Mouse (Mus musculus) left cerebral cortex, adult 18-20 months (tissue): ENCODE data around the gene Ptprk. TPM values are rescaled to one million over a fixed set of nuclear protein-coding genes. Genes with fewer than 3 reads are reported as not detected.

ENCODE experiments used
- DNase-seq, 2 experiments: peaks; one replicate each; pipeline ENCODE4 v3.0.0; 2021 to 2022; ENCODE audit warnings: low spot score in 2 of 2, mixed read lengths in 1 of 2
- total RNA-seq, 2 experiments: library from RNA; stranded (reverse); gene quantifications; 2 replicates each; pipeline ENCODE4 v1.2.3; 2021

The Ptprk gene
- total RNA-seq, 2 experiments from 2014 or later = 61.4 to 62.5 TPM

DNA sequence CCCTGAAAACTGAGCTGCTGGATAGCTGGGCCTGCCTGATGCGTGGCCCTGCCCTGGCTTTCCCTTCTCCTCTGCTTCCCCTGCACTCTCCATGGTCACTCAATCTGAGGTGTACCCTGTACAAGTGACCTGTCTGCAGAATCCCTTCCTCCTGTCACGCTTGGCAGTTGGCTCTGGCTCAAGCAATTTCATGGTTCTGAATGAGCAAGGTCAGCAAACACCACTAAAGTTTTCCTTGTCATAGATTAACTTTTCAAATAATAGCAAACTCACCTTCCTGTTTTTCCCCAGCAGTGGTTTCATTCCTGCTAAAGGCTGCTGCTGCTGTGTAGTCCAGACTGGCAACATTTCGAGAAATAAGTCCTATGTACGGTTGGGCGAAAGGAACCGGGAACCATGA lies 30.6 kb downstream of the Ptprk start:
- DNase-seq = no peak

DNA sequence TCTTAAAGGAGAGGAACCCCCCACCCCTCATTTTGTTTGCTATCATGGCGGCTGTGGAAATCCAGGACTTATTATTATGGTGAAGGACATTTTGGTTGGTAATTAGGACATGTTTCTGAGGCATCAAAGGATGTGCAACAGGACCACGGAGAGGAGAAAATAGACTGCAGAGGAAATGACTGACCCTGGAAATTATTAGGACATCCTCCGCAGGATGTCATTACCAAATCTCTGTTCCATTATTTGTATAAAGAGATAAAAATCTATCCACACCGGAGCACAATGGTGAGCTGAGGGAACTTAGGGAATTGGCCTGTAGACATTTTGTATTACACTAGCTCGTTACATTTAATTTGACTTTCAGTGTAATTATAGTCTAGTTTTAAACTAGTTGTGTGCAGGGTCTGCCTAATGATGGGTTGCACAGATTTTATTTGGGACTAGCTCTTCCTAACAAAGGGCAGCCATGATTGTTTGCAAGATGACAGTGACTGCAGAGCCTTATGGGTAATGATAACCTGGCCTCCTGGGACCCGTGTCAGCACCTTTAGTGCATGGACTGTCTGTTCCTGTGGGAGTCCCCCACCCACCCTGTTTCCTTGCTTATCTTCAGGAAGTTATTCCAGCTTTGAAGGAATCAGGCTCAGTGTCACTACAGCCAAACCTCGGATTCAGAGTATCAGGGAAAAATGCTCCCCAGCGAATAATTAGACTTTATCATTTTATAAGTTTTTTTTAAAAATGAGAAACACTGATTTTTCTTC lies 38.4 kb downstream of the Ptprk start:
- DNase-seq = no peak

DNA sequence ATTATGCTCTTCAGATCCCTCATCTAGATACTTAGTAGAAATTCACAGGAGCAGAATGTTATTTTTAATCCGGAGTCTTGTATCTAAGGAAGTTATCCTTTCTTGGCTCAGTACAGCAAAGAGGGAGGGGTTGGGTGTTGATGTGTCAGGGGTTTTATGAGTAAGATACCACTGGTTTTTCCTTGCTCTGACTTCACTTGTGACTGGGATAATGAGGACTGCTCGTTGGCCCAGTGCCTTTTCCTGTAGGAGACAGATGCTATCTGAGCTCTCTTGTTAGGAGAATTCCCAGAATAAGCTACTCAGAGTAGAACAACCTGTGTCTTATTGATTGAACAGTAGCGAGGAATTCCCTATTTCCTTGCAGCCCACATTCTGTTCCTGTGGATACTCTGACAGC lies 39.3 kb downstream of the Ptprk start:
- DNase-seq = peak; percentile 61 to 67

GRCm38 (mm10) chr10:28116982-28117381 lies 42.4 kb downstream of the Ptprk start:
- no peak for DNase-seq

DNA sequence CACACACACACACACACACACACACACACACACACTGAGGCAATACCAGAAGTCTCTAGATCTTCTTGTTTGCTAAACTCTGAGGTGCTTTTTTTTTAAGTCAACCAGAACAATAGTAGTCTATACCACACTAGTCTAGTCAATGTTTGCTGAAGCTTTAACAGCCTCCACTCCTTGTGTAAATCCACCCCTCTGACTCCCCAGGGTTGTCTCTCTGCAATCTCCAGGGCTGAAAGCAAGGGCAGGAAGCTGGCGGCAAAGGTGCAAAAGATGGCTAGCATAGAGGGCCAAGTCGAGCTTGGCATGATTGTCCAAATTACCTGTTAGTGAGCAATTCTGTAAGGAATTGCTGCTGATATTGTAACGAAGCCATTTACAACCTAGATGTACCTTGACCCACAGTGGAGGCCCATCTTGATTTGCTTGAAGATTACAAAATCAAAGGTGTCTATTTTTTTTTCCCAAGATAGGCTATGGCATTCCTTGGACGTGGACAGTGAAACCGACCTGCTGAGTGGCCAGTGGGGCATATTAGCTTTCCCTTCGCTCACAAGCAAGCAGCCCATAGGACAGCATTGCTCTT lies 44.3 kb downstream of the Ptprk start:
- DNase-seq = no peak

DNA sequence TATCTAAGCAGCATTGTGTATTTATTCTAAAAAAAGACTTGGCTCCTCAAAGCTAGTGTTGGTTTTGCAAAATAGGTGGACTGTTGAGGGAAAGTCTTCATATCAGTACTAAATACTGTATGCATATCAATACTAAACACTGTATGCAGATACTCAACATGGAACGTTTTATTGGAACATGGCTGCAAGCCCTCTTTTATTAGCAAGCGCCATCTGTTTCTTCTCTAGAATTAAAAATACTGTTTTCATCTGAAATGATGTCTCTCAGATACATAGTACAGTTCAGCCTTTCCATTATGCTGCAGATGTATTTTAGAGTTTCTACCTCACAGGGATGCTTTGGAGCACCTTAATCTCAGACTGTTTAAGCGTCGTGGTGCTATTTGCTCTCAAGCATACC lies 49.3 kb downstream of the Ptprk start:
- no peak for DNase-seq

GRCm38 (mm10) chr10:28128011-28128410 lies 53.4 kb downstream of the Ptprk start:
- peak; percentile 24 to 51 for DNase-seq

DNA sequence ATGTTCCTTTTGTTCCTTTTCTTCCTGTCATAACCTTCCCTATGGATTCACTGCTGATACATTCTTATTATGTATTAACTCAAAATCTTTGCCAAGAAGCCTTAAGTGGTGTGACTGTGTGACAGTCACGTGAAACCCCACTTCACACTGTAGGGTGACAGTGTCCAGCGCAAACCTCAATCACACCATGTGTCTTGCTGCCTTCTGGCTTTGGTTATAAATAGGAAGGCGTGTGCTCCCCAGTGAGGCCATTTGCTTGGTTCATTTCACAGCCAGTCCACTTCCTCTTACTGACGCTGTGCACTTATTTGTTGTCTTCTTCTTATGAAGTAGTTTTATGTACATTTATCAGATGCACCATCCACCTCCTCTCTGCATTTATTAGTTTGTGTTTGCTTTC lies 53.8 kb downstream of the Ptprk start:
- no peak for DNase-seq

GRCm38 (mm10) chr10:28130422-28130821 lies 55.8 kb downstream of the Ptprk start:
- DNase-seq = no peak

- DNase-seq = no peak
Observed at GRCm38 (mm10) chr10:28133770-28134169, 59.1 kb downstream of the Ptprk start.

- DNase-seq = no peak
Observed at GRCm38 (mm10) chr10:28138399-28138798, 63.8 kb downstream of the Ptprk start.

DNA sequence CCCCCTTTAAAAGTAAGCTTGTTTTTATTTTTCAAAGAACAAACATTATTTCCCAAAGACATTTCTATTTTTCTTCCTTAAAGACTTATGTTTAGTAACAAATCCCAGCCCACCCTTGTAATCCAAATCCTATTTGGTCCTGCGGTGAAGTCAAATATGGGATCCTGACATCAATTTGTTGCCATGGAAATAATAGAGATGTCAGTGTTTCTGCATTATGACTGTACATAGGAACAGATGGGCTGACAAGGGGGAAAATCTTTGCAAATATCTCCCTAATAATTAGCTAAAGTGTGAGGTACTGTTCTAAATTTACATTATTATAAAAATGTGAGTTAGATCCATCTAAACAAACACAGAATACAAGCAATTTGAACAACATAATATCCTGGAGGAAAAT lies 69.8 kb downstream of the Ptprk start:
- DNase-seq = no peak

DNA sequence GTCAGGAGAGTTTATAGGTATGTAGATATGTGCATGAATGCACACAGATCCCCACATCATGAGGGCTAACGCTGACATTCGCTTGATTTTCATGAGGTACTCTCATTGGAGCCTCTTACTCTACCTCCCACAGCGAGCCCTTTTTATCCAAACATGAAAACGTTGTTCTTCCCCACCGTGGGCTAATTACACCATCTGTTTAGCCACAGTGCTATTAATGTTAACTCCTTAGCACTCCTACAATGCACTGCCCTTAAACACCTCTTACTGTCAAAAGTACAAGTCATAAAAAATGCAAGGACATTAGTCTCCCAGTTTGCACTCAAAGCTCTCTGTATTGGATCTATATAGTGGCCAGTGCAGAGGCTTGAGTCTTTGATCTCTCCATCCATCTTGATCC lies 70.7 kb downstream of the Ptprk start:
- DNase-seq = no peak

DNA sequence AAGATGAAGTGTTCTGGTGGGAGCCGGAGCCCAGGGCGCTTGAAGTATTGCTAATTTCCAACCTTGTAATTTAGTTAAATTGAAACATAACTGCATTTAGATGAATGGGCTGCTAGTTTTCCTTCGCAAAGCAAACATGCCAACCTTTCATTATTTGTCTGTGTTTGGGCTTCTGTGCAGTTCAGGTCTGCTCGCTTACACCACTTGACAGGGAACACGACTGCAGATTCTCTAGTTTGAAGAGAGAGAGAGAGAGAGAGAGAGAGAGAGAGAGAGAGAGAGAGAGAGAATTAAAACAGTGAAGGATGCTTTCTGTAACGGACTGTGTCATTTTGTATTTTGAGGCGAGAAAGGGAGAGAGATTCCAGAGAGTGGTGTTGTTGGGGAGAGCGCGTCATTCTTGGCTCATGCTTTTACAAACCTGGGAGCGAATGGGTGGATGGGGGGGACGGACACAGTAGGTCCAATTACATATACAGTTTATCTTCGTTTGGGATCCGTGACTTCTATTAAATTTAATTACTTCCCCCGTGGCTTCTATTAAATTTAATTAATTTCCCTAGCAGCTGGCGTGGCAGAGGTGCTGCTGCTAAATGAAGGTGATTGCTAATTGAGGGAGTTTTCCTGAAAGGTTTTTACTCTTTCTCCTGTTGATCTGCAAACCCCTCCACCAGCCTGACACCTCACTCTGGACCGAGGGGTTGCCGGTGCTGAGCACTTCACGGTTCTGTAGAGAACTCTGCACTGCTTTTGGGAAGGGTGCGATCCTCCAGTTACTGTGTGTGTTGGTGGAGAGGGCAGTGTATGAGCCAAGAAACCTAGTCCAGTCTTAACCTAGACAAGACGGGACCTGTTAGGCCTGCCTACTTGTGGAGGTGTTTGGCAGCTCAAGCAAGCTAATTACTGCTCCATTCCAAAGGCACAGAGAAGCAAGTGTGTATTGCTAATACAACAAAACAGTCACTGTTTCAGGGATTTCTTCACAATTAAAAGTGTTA lies 81.4 kb downstream of the Ptprk start:
- DNase-seq = no peak

- no peak for DNase-seq
Observed at GRCm38 (mm10) chr10:28159716-28160115, 85.1 kb downstream of the Ptprk start.

GRCm38 (mm10) chr10:28161306-28161705 lies 86.7 kb downstream of the Ptprk start:
- DNase-seq = no peak

DNA sequence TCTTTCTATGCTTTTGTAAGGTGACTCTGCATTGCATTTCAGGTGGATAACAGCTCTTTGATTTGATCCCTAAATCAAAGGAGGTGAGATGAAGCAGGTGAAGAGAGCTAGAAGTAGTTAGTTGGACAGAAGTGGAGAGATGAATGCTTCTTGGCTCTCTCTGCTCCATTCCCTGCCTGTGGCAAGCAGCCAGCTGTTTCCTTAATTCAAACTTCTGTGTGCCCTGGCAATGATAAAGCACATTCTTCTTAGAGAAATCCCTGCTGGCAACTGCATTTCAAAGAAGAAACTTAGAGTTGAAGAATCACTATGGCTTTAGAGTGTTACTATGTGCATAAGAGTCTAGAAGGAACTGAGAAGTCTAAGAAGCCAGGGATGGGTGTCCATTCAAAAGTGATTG lies 89.6 kb downstream of the Ptprk start:
- DNase-seq = no peak

- DNase-seq = no peak
Observed at GRCm38 (mm10) chr10:28164746-28165145, 90.1 kb downstream of the Ptprk start.

DNA sequence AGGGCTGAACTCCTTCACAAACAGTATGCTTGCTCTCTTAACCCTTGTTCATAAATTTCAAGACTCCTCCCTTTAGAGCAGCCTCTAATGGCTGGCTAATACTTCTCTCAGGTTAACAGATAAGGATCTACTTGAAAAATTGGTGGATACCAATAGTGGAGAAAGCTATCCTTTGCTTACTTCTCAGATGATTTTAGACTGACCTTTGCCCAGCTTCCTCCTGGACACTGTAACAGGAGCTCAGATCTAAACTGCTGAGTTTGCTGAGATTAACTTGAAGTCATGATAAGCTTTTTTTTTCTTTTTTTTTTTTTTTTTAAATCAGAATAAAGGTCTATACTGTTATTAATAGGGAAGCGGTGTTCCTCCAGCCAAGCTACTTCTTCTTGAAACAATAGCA lies 92.0 kb downstream of the Ptprk start:
- no peak for DNase-seq

GRCm38 (mm10) chr10:28167097-28167496 lies 92.5 kb downstream of the Ptprk start:
- no peak for DNase-seq

GRCm38 (mm10) chr10:28171196-28171595 lies 96.6 kb downstream of the Ptprk start:
- no peak for DNase-seq

- DNase-seq = peak in 1 of 2 experiments; percentile 44
Observed at GRCm38 (mm10) chr10:28178876-28179275, 104.3 kb downstream of the Ptprk start.
